Mouse (Mus musculus): ENCODE results near the gene B3gnt6. TPM values are rescaled to one million over a fixed set of nuclear protein-coding genes. Genes with fewer than 3 reads are reported as not detected.
"Not testable (repeated sequence)": the region's sequence is repeated elsewhere in the genome, so short reads cannot be mapped to it uniquely, and the experiment has no call there.

B3gnt6 gene
- polyA plus RNA-seq (2012; rRNA removed): 0.32 and 0.46 TPM in 2 replicates

GRCm38 (mm10) chr7:98199381-98199780 lies at the start of gene B3gnt6:
Gene B3gnt6 (minus strand): TSS chr7:98199481.
- no peak for DNase-seq (ENCODE audit: low spot score)

- DNase-seq (ENCODE audit: low spot score): no peak
These were observed 37.5 kb upstream of the B3gnt6 start for GRCm38 (mm10) chr7:98236686-98237359.

GRCm38 (mm10) chr7:98223796-98224195 lies 24.5 kb upstream of the B3gnt6 start:
- no peak for DNase-seq (ENCODE audit: low spot score)

- no peak for DNase-seq (ENCODE audit: low spot score)
These were observed 17.4 kb upstream of the B3gnt6 start for GRCm38 (mm10) chr7:98216713-98217112.

- DNase-seq (ENCODE audit: low spot score): no peak
These were observed 3.7 kb upstream of the B3gnt6 start for GRCm38 (mm10) chr7:98202946-98203345.

- no peak for DNase-seq (ENCODE audit: low spot score)
These were observed 2.3 kb upstream of the B3gnt6 start for GRCm38 (mm10) chr7:98201493-98202028.

GRCm38 (mm10) chr7:98200396-98200795 lies 1.1 kb upstream of the B3gnt6 start:
- DNase-seq (ENCODE audit: low spot score): no peak

- no peak for DNase-seq (ENCODE audit: low spot score)
These were observed 4.0 kb downstream of the B3gnt6 start for GRCm38 (mm10) chr7:98195151-98195801.

GRCm38 (mm10) chr7:98194026-98194792 lies 5.1 kb downstream of the B3gnt6 start:
- no peak for DNase-seq (ENCODE audit: low spot score)

- no peak for DNase-seq (ENCODE audit: low spot score)
These were observed 5.7 kb downstream of the B3gnt6 start for GRCm38 (mm10) chr7:98193515-98194025.

GRCm38 (mm10) chr7:98191571-98192250 lies 7.6 kb downstream of the B3gnt6 start:
- no peak for DNase-seq (ENCODE audit: low spot score)

GRCm38 (mm10) chr7:98190578-98190977 lies 8.7 kb downstream of the B3gnt6 start:
- DNase-seq (ENCODE audit: low spot score): no peak

GRCm38 (mm10) chr7:98189745-98190144 lies 9.5 kb downstream of the B3gnt6 start:
- DNase-seq (ENCODE audit: low spot score): no peak

- DNase-seq (ENCODE audit: low spot score): no peak
These were observed 10.6 kb downstream of the B3gnt6 start for GRCm38 (mm10) chr7:98188680-98189079.

GRCm38 (mm10) chr7:98188238-98188637 lies 11.0 kb downstream of the B3gnt6 start:
- no peak for DNase-seq (ENCODE audit: low spot score)

GRCm38 (mm10) chr7:98187332-98187731 lies 11.9 kb downstream of the B3gnt6 start:
- not testable (repeated sequence) for DNase-seq (ENCODE audit: low spot score)

- no peak for DNase-seq (ENCODE audit: low spot score)
These were observed 12.6 kb downstream of the B3gnt6 start for GRCm38 (mm10) chr7:98186637-98187036.

- no peak for DNase-seq (ENCODE audit: low spot score)
These were observed 14.0 kb downstream of the B3gnt6 start for GRCm38 (mm10) chr7:98185326-98185725.

- DNase-seq (ENCODE audit: low spot score): no peak
These were observed 20.6 kb downstream of the B3gnt6 start for GRCm38 (mm10) chr7:98178560-98179231.

- peak; percentile 63 for DNase-seq (ENCODE audit: low spot score)
These were observed 21.2 kb downstream of the B3gnt6 start, which contains the start of gene Capn5 for GRCm38 (mm10) chr7:98177929-98178559. Gene Capn5 (minus strand): TSS chr7:98178274.

All from urinary bladder, adult 2 months (tissue).